Mouse (Mus musculus) small intestine, adult 2 months (tissue): ENCODE results near the gene AA467197.

Experiments used
- CTCF ChIP-seq: fragments of 200-500 bp; IDR thresholded peaks from 2 replicates; pipeline ENCODE4 v1.5.1; 2012; ENCODE audit warnings: low read depth, mild to moderate bottlenecking, control low read depth, inconsistent platforms, low read length, moderate library complexity, mixed read lengths; ENCODE audit not compliant: insufficient replicate concordance, insufficient read length; ENCODE audit errors: extremely low read depth
- POLR2A ChIP-seq: fragments of 200-500 bp; IDR thresholded peaks from 2 replicates; pipeline ENCODE4 v1.6.1; 2012; ENCODE audit warnings: low read depth, mild to moderate bottlenecking, control low read depth, inconsistent platforms, low read length, moderate library complexity

- TF ChIP-seq POLR2A: no peak
- TF ChIP-seq CTCF: no peak
Measured at GRCm38 (mm10) chr2:122617792-122618191, 19.0 kb upstream of the AA467197 start.
